Mouse (Mus musculus) thymus, adult 18-20 months (tissue): ENCODE measurements around the gene Maea.

Experiments
- DNase-seq, 2 experiments: peaks; one replicate each; pipeline ENCODE4 v3.0.0; 2022; ENCODE audit warnings: mixed read lengths in 2 of 2

Gene Maea

GRCm38 (mm10) chr5:33358467-33358866 is 23.2 kb downstream of the Maea start:
- no peak for DNase-seq

- DNase-seq = no peak
These were observed 28.0 kb downstream of the Maea start for GRCm38 (mm10) chr5:33363263-33363662.

- no peak for DNase-seq
These were observed 33.3 kb downstream of the Maea start for GRCm38 (mm10) chr5:33368651-33369050.

- no peak for DNase-seq
These were observed 35.8 kb downstream of the Maea start for GRCm38 (mm10) chr5:33371137-33371536.

GRCm38 (mm10) chr5:33371668-33372067 is 36.4 kb downstream of the Maea start:
- DNase-seq = no peak

GRCm38 (mm10) chr5:33372331-33373038 is 37.2 kb downstream of the Maea start:
- no peak for DNase-seq

GRCm38 (mm10) chr5:33377176-33377575 is 41.9 kb downstream of the Maea start:
- DNase-seq = peak in 1 of 2 experiments; percentile 23

- peak; percentile 42 to 66 for DNase-seq
These were observed 42.5 kb downstream of the Maea start for GRCm38 (mm10) chr5:33377801-33378301.

GRCm38 (mm10) chr5:33378302-33378854 is 43.1 kb downstream of the Maea start, which contains the start of gene Uvssa:
TSS of gene Uvssa (plus strand) at chr5:33378549.
- DNase-seq = peak; percentile 98

GRCm38 (mm10) chr5:33387550-33387949 is 52.2 kb downstream of the Maea start:
- DNase-seq = no peak

GRCm38 (mm10) chr5:33393803-33394202 is 58.5 kb downstream of the Maea start:
- peak; percentile 53 to 55 for DNase-seq

- DNase-seq = no peak
These were observed 60.4 kb downstream of the Maea start for GRCm38 (mm10) chr5:33395693-33396092.

GRCm38 (mm10) chr5:33396828-33397227 is 61.5 kb downstream of the Maea start:
- no peak for DNase-seq

- no peak for DNase-seq
These were observed 65.5 kb downstream of the Maea start for GRCm38 (mm10) chr5:33400819-33401218.

- DNase-seq = no peak
These were observed 85.0 kb downstream of the Maea start for GRCm38 (mm10) chr5:33420313-33420712.
